Mouse (Mus musculus) limb, embryonic 10.5 days (tissue): ENCODE measurements around the gene Hoxa2. TPM values are rescaled to one million over a fixed set of nuclear protein-coding genes. Genes with fewer than 3 reads are reported as not detected.
A peak's percentile ranks its signal among the peaks of the same experiment; 100 is the strongest.

ENCODE experiments used
- DNase-seq: peaks from one replicate; pipeline ENCODE4 v3.0.0-alpha.2; 2017; ENCODE audit warnings: low spot score
- H3K27ac ChIP-seq: fragments of 300-500 bp; sonication (generic); 2 replicates; pipeline ENCODE4 v1.5.1; 2016; ENCODE audit warnings: mild to moderate bottlenecking
- H3K27me3 ChIP-seq: fragments of 300-500 bp; sonication (generic); 2 replicates; pipeline ENCODE4 v1.6.1; 2016; ENCODE audit warnings: low read depth, mild to moderate bottlenecking; ENCODE audit not compliant: poor library complexity, severe bottlenecking
- H3K36me3 ChIP-seq: fragments of 300-500 bp; sonication (generic); 2 replicates; pipeline ENCODE4 v1.6.1; 2016; ENCODE audit warnings: mild to moderate bottlenecking, moderate library complexity
- H3K4me1 ChIP-seq: fragments of 300-500 bp; sonication (generic); 2 replicates; pipeline ENCODE4 v1.6.1; 2016
- H3K4me3 ChIP-seq: fragments of 300-500 bp; sonication (generic); 2 replicates; pipeline ENCODE4 v1.5.1; 2016; ENCODE audit warnings: mild to moderate bottlenecking, moderate library complexity
- H3K9me3 ChIP-seq: fragments of 300-500 bp; sonication (generic); replicated peaks from 2 replicates; pipeline ENCODE4 v1.6.1; 2016; ENCODE audit warnings: mild to moderate bottlenecking
- WGBS: fragments of 180-500 bp; shearing (Covaris S2); methylation state at CpG from one replicate; pipeline ENCODE4 v1.1.7; 2016; 5-methylcytosine and 5-hydroxymethylcytosine counted together
- polyA plus RNA-seq: library from polyadenylated mRNA; unstranded; fragments of >200 nt; fragmentation: Nextera tagmentation; extraction: Ambion mirVana; gene quantifications from 2 replicates; pipeline ENCODE4 v1.2.1, GENCODE M21; 2016

Gene Hoxa2
- polyA plus RNA-seq, 1 experiment from 2014 or later = 4.5 TPM

GRCm38 (mm10) chr6:52156551-52157200 lies 8.0 kb downstream of the Hoxa2 start:
- H3K4me3 ChIP-seq = peak overlapping the region; percentile 88
- 1% methylated on average over 20 of the region's 20 CpGs for WGBS
- H3K9me3 ChIP-seq = no peaks in the 10 kb centered on the region
- peaks cover 77% of the 10 kb centered on the region for H3K27me3 ChIP-seq
- no peaks in the 10 kb centered on the region for H3K36me3 ChIP-seq
- DNase-seq = peak; percentile 49
- no peak overlapping the region for H3K27ac ChIP-seq
- peaks cover 68% of the 10 kb centered on the region for H3K4me1 ChIP-seq

DNA sequence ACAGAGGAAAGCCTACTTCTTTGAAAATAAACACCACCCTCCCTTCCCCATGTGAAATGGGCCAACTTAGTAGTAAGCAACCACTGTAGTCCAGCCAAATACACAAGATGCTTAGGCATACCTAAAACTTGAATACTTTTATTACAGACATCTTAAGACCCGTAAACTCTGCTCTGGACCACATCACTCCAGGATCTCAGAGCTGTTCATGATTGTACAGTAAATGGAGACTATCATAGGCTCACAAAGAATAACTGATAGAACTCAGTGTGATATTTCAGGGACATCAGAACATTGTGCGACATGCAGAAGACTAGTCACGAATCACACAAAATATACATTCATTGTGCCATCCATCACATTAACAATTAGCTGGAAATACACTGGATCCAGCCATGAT lies 9.2 kb downstream of the Hoxa2 start:
- Histone ChIP-seq H3K36me3 (no peaks in the 10 kb centered on the region), H3K4me1 (peaks cover 67% of the 10 kb centered on the region), H3K9me3 (no peaks in the 10 kb centered on the region), H3K27me3 (peaks cover 88% of the 10 kb centered on the region), H3K4me3 (no peak overlapping the region), H3K27ac (no peak overlapping the region)
- DNase-seq = no peak
- 45% methylated on average over 3 of the region's 3 CpGs for WGBS

DNA sequence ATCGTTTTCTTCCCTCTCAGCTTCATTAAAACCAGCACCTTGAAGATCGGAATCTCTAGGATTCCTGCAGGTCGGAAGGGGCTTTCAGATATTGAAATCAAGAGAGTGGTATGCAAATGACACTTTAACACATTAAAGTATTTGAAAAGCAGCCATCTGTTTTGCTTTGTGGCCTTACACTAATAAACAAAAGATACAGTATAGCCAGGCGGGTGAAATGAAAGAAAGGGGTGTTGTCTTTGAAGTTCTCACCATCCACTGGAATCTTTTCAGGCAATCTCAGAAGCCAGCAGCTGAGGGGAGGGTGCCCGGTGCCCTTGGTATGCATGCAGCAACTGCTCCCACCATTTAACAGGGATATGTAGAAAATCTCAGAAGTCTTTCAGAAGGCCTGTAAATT lies 10.6 kb downstream of the Hoxa2 start:
- peaks cover 59% of the 10 kb centered on the region for H3K4me1 ChIP-seq
- no peak overlapping the region for H3K27ac ChIP-seq
- WGBS = 6% methylated on average over 5 of the region's 5 CpGs
- H3K27me3 ChIP-seq = peaks cover 91% of the 10 kb centered on the region
- H3K9me3 ChIP-seq = no peaks in the 10 kb centered on the region
- H3K4me3 ChIP-seq = no peak overlapping the region
- no peak for DNase-seq
- H3K36me3 ChIP-seq = no peaks in the 10 kb centered on the region

- no peak overlapping the region for H3K4me3 ChIP-seq
- no peaks in the 10 kb centered on the region for H3K36me3 ChIP-seq
- WGBS = 2% methylated on average over 6 of the region's 6 CpGs
- H3K4me1 ChIP-seq = peaks cover 52% of the 10 kb centered on the region
- DNase-seq = no peak
- no peaks in the 10 kb centered on the region for H3K9me3 ChIP-seq
- peaks cover 89% of the 10 kb centered on the region for H3K27me3 ChIP-seq
- no peak overlapping the region for H3K27ac ChIP-seq
Observed at GRCm38 (mm10) chr6:52153270-52153669, 11.4 kb downstream of the Hoxa2 start.

DNA sequence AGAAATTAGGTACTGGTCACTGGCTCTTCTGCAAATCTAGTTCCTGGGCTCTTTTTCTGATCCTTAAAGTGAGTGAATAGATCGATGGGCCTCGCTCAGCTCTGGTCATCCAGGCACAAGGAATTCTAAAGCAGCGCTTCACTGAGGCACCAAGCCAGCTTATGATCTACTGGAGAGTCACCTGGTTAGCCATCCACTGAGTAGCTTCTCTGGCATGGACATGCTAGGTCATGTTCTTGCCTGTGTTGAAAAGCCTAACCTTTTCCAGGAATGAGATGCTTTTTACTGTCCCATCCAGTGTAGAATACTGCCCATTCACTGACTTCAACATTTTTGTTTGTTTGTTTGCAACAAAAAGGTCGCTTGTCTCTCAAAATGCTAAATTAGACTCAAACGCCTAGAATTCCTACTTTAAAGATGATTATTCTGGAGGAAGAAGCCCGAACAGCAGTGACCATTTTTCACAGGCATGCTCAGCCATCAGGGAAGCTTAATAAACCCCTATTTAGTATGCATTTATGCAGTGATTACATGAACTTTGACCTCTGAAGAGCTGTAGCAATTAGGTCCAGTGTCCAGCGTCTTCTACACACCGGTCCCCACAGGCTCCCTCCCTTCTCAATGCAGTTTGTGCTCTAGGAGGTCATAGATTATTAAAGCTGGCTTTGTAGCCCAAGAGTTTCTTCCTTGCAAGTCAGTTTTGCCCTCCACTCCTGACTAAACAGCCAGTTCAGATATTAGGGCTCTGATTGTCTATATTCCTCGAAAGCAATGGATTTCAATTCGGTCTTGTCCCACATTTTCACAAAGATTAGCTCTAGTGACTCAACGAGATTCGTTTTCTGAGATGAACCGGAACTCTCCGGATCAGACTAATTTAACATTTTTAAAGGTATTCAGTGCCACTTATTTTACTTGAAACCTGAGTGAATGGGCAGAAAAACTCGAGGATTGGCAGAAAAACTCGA lies 12.1 kb downstream of the Hoxa2 start:
- WGBS = 7% methylated on average over 16 of the region's 16 CpGs
- H3K27me3 ChIP-seq = peaks cover 83% of the 10 kb centered on the region

DNA sequence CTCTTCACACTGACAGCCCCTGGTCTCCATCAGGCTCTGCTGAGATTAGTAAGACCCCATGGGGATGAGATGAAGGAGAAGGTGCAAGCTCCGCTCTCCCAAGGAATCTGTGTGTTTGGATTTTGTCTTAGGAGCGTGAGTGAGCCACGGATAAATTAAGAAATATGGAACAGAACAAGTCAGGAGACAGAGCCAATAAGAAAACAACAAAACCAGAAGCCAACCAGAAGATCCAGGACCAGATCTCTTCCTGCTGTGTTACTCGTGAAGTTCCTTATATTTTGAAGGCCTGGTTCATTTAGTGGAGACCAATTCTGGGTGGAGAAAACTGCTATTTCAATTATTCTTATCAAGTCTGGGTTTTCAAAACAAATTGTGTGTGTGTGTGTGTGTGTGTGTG lies 13.1 kb downstream of the Hoxa2 start:
- no peak for DNase-seq
- Histone ChIP-seq H3K27me3 (peaks cover 81% of the 10 kb centered on the region), H3K9me3 (no peaks in the 10 kb centered on the region), H3K36me3 (no peaks in the 10 kb centered on the region), H3K4me1 (peaks cover 36% of the 10 kb centered on the region), H3K27ac (no peak overlapping the region), H3K4me3 (no peak overlapping the region)
- WGBS = 18% methylated on average over 4 of the region's 4 CpGs

More for the DNA sequence above, 12.1 kb downstream of the Hoxa2 start:
- Histone ChIP-seq H3K4me3 (no peak overlapping the region), H3K27ac (no peak overlapping the region), H3K36me3 (no peaks in the 10 kb centered on the region), H3K4me1 (peaks cover 46% of the 10 kb centered on the region), H3K9me3 (no peaks in the 10 kb centered on the region)
- DNase-seq = no peak

DNA sequence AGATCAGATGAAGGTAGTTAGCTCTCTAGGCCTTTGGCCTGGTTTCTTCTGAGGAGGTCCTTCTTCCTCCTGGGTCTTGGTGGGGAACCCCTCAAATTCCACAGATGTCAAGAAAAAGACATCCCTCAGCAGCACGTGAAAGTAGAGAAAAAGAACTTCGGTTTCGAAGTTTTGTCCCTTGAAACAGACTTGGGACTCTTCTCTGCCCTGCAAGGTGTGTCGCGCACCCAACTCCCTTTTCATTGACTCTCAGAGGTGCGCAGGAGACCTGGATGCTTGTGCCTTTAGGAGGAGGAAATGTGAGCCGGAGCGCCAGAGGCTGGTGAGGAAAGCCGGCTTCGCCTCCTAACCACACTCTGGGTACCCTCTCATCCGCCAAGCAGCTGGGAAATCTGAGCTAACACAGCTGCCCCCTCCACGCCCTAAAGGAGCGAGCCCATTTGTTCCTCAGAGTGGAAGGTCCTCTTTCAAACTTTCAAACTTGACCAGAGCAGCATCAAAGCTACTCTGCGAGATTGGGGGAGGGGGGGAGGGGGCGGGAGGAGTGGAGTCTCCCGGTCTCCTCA lies 14.1 kb downstream of the Hoxa2 start:
- Histone ChIP-seq H3K9me3 (no peaks in the 10 kb centered on the region), H3K36me3 (no peaks in the 10 kb centered on the region), H3K27me3 (peaks cover 73% of the 10 kb centered on the region), H3K4me1 (peaks cover 33% of the 10 kb centered on the region), H3K27ac (no peak overlapping the region), H3K4me3 (peak overlapping the region; percentile 26; the same call in 1 of the 2 replicates)
- 3% methylated on average over 16 of the region's 16 CpGs for WGBS
- DNase-seq = peak; percentile 64

- Histone ChIP-seq H3K27me3 (no peaks in the 10 kb centered on the region), H3K4me1 (peaks cover 25% of the 10 kb centered on the region), H3K4me3 (no peak overlapping the region), H3K27ac (no peak overlapping the region), H3K36me3 (no peaks in the 10 kb centered on the region), H3K9me3 (no peaks in the 10 kb centered on the region)
- no peak for DNase-seq
- 90% methylated on average over 5 of the region's 5 CpGs for WGBS
Observed at GRCm38 (mm10) chr6:52139115-52139514, 25.5 kb downstream of the Hoxa2 start.

- Histone ChIP-seq H3K9me3 (no peaks in the 10 kb centered on the region), H3K4me3 (no peak overlapping the region), H3K4me1 (peaks cover 25% of the 10 kb centered on the region), H3K27ac (no peak overlapping the region), H3K36me3 (no peaks in the 10 kb centered on the region), H3K27me3 (no peaks in the 10 kb centered on the region)
- WGBS = 57% methylated on average over 10 of the region's 10 CpGs
- DNase-seq = no peak
Observed at GRCm38 (mm10) chr6:52138576-52138975, 26.1 kb downstream of the Hoxa2 start.

GRCm38 (mm10) chr6:52137841-52138535 lies 26.6 kb downstream of the Hoxa2 start:
- no peaks in the 10 kb centered on the region for H3K9me3 ChIP-seq
- peaks cover 25% of the 10 kb centered on the region for H3K4me1 ChIP-seq
- no peaks in the 10 kb centered on the region for H3K27me3 ChIP-seq
- no peak overlapping the region for H3K4me3 ChIP-seq
- 68% methylated on average over 9 of the region's 9 CpGs for WGBS
- H3K36me3 ChIP-seq = no peaks in the 10 kb centered on the region
- H3K27ac ChIP-seq = no peak overlapping the region
- DNase-seq = no peak

GRCm38 (mm10) chr6:52123673-52124072 lies 41.0 kb downstream of the Hoxa2 start:
- H3K4me3 ChIP-seq = no peak overlapping the region
- 84% methylated on average over 4 of the region's 4 CpGs for WGBS
- H3K27ac ChIP-seq = no peak overlapping the region
- no peak for DNase-seq
- H3K4me1 ChIP-seq = peaks cover 10% of the 10 kb centered on the region
- H3K27me3 ChIP-seq = peaks cover 17% of the 10 kb centered on the region; the same call in 1 of the 2 replicates
- H3K36me3 ChIP-seq = no peaks in the 10 kb centered on the region
- H3K9me3 ChIP-seq = no peaks in the 10 kb centered on the region

- Histone ChIP-seq H3K9me3 (no peaks in the 10 kb centered on the region), H3K4me1 (peaks cover 24% of the 10 kb centered on the region), H3K27me3 (peaks cover 24% of the 10 kb centered on the region; the same call in 1 of the 2 replicates), H3K27ac (no peak overlapping the region), H3K36me3 (no peaks in the 10 kb centered on the region), H3K4me3 (no peak overlapping the region)
- 53% methylated on average over 3 of the region's 3 CpGs for WGBS
- DNase-seq = no peak
Observed at GRCm38 (mm10) chr6:52121173-52121572, 43.5 kb downstream of the Hoxa2 start.
